Mouse (Mus musculus): ENCODE measurements at regions not wholly inside any gene's neighbourhood (a gene's known extent, or its start where the extent isn't known, plus 50 kb on each side); places are given as distances from the start of the nearest gene placed in this dataset.

- TF ChIP-seq POLR2A (IDR thresholded peaks at IDR 0.05; ENCODE audit: control insufficient read depth in 1 of 2, insufficient read depth in 1 of 2, low read depth in 1 of 2, low read length in 2 of 2, poor library complexity in 1 of 2) (no peak), CTCF (IDR thresholded peaks at IDR 0.05 in 2 of 3, conservative IDR thresholded peaks at IDR 0.05 in 1 of 3; ENCODE audit: control insufficient read depth in 1 of 3, insufficient read depth in 1 of 3, low read depth in 2 of 3, low read length in 3 of 3, poor library complexity in 1 of 3, severe bottlenecking in 1 of 3) (no peak), CHD1 (IDR thresholded peaks at IDR 0.05; ENCODE audit: low read depth, low read length) (no peak), BHLHE40 (IDR thresholded peaks at IDR 0.05; ENCODE audit: borderline replicate concordance, low read depth, low read length) (no peak), TCF12 (IDR thresholded peaks at IDR 0.05; ENCODE audit: low read depth, low read length) (no peak)
These were observed 104.2 kb upstream of the Lrig3 start for GRCm38 (mm10) chr10:125861734-125862133.
